In the genomic region with DNA sequence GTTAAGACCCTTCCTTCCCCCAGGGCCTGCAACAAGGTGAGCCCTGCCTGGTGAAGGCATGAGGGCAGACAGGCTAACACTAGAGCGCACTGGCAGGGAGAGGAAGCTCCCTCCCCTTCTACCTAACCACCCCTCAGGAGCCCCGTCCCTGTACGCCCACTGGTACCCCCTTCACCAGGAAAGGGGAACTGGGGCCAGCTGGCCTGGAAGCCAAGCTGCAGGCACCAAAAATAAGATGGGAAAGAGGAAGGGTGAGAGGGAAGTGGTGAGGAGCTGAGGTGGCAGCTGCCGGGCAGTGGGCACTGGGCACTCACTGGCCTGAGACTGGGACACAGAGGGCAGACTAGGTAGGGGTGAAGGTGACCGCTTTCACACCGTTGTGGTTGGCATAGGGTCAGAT, we compare ENCODE assay signal across 14 mouse cellular contexts. TPM values are rescaled to one million over a fixed set of nuclear protein-coding genes. Genes with fewer than 3 reads are reported as not detected.
A peak's percentile ranks its signal among the peaks of the same experiment; 100 is the strongest.
DNase-seq lines count a peak whose midpoint lies in the region; ATAC-seq and TF ChIP-seq lines count a peak whose summit lies in the region.
"Had no signal": no experiment of that assay in that cellular context is flagged by ENCODE, and none has a peak within 500 bp of the region (broad histone marks: within the 10 kb centered on the region; RNA-seq: fewer than 3 reads in every experiment).

No protein-coding gene starts in this region.

- no peak for ATAC-seq in heart, embryonic 12.5 days (ENCODE audit: insufficient number of reproducible peaks, low FRiP score)
- ATAC-seq in liver, embryonic 15.5 days (ENCODE audit: insufficient read depth): no peak
- no peak for ATAC-seq in hindbrain, embryonic 11.5 days (ENCODE audit: low FRiP score)
- ATAC-seq in midbrain, embryonic 11.5 days (ENCODE audit: low FRiP score): no peak

- H3K27ac ChIP-seq in heart, embryonic 12.5 days (ENCODE audit: poor library complexity, severe bottlenecking): no peak overlapping the region
- H3K27ac ChIP-seq in spleen, adult 2 months (ENCODE audit: insufficient read depth, low read length): peak overlapping the region; percentile 45
- peak overlapping the region; percentile 38; the same call in 1 of the 2 replicates for H3K27ac ChIP-seq in liver, embryonic 15.5 days (replicated peaks)
- no peak overlapping the region for H3K27ac ChIP-seq in small intestine, adult 2 months (ENCODE audit: insufficient read depth, low read depth, low read length)
- no peak overlapping the region for H3K27ac ChIP-seq in hindbrain, embryonic 11.5 days (ENCODE audit: low read depth, low read length)
- H3K27ac ChIP-seq in midbrain, embryonic 11.5 days (ENCODE audit: low read depth, low read length): no peak overlapping the region
- H3K27ac ChIP-seq: embryonic facial prominence, embryonic 13.5 days; kidney, embryonic 15.5 days had no signal

- no peaks in the 10 kb centered on the region for H3K4me1 ChIP-seq in heart, embryonic 12.5 days (replicated peaks)
- peaks cover 36% of the 10 kb centered on the region; the same call in 1 of the 2 replicates for H3K4me1 ChIP-seq in spleen, adult 2 months (ENCODE audit: control insufficient read depth, insufficient read depth, insufficient read length)
- H3K4me1 ChIP-seq in liver, embryonic 15.5 days (replicated peaks): peaks cover 5% of the 10 kb centered on the region; the same call in 1 of the 2 replicates
- peaks cover 9% of the 10 kb centered on the region for H3K4me1 ChIP-seq in small intestine, adult 2 months (ENCODE audit: control insufficient read depth, insufficient read depth, insufficient read length, low read length)
- no peaks in the 10 kb centered on the region for H3K4me1 ChIP-seq in hindbrain, embryonic 11.5 days (replicated peaks; ENCODE audit: control insufficient read depth, insufficient read depth, low read length)
- no peaks in the 10 kb centered on the region for H3K4me1 ChIP-seq in midbrain, embryonic 11.5 days (ENCODE audit: control insufficient read depth, insufficient read depth, low read length)
- H3K4me1 ChIP-seq: embryonic facial prominence, embryonic 13.5 days; kidney, embryonic 15.5 days had no signal

- TF ChIP-seq POLR2A in spleen, adult 2 months (IDR thresholded peaks at IDR 0.05; ENCODE audit: low read depth, low read length): no peak
- no peak for TF ChIP-seq POLR2A in small intestine, adult 2 months (IDR thresholded peaks at IDR 0.05; ENCODE audit: low read depth, low read length)

- H3K36me3 ChIP-seq in heart, embryonic 12.5 days: no peaks in the 10 kb centered on the region
- peaks cover 13% of the 10 kb centered on the region for H3K36me3 ChIP-seq in spleen, adult 2 months (ENCODE audit: control insufficient read depth, insufficient read depth, low read length)
- no peaks in the 10 kb centered on the region for H3K36me3 ChIP-seq in liver, embryonic 15.5 days (replicated peaks)
- no peaks in the 10 kb centered on the region for H3K36me3 ChIP-seq in small intestine, adult 2 months (ENCODE audit: control insufficient read depth, insufficient read depth, low read length)
- H3K36me3 ChIP-seq in hindbrain, embryonic 11.5 days (ENCODE audit: control insufficient read depth, insufficient read depth, low read length): no peaks in the 10 kb centered on the region
- H3K36me3 ChIP-seq in midbrain, embryonic 11.5 days (ENCODE audit: control insufficient read depth, insufficient read depth, low read length): no peaks in the 10 kb centered on the region
- H3K36me3 ChIP-seq: embryonic facial prominence, embryonic 13.5 days; kidney, embryonic 15.5 days had no signal

- peak; percentile 98 for DNase-seq in heart, adult 11 months
- peak in 1 of 2 experiments; percentile 42 for DNase-seq in spleen, adult 2 months (ENCODE audit: low read depth in 1 of 2, low spot score in 2 of 2)
- no peak for DNase-seq in spleen, postnatal 14 days (ENCODE audit: low spot score in 2 of 2)
- no peak for DNase-seq in hindbrain, embryonic 11.5 days (ENCODE audit: low spot score)
- no peak for DNase-seq in midbrain, embryonic 11.5 days (ENCODE audit: low spot score, missing footprints)
- DNase-seq: adrenal gland, postnatal 10 days; cerebellum, adult 9-10 months; lung, embryonic 14.5 days had no signal

- 0 out of 2 replicates have a peak, but pooled peaks cover 6% of the 10 kb centered on the region for H3K27me3 ChIP-seq in heart, embryonic 12.5 days (replicated peaks)
- no peaks in the 10 kb centered on the region for H3K27me3 ChIP-seq in spleen, adult 2 months (ENCODE audit: control insufficient read depth, insufficient read depth, low read length)
- H3K27me3 ChIP-seq in liver, embryonic 15.5 days: no peaks in the 10 kb centered on the region
- H3K27me3 ChIP-seq in small intestine, adult 2 months (ENCODE audit: control insufficient read depth, insufficient read depth, low read length): no peaks in the 10 kb centered on the region
- no peaks in the 10 kb centered on the region for H3K27me3 ChIP-seq in hindbrain, embryonic 11.5 days (ENCODE audit: control insufficient read depth, insufficient read depth, low read length)
- no peaks in the 10 kb centered on the region for H3K27me3 ChIP-seq in midbrain, embryonic 11.5 days (ENCODE audit: control insufficient read depth, insufficient read depth, low read length)
- H3K27me3 ChIP-seq: embryonic facial prominence, embryonic 13.5 days; kidney, embryonic 15.5 days had no signal

- H3K4me2 ChIP-seq in heart, embryonic 12.5 days: no peak overlapping the region
- H3K4me2 ChIP-seq in liver, embryonic 15.5 days: peak overlapping the region; percentile 32
- no peak overlapping the region for H3K4me2 ChIP-seq in hindbrain, embryonic 11.5 days (replicated peaks; ENCODE audit: low read depth, low read length)
- no peak overlapping the region for H3K4me2 ChIP-seq in midbrain, embryonic 11.5 days
- H3K4me2 ChIP-seq: embryonic facial prominence, embryonic 13.5 days; kidney, embryonic 15.5 days; lung, embryonic 14.5 days had no signal

- no peaks in the 10 kb centered on the region for H3K9me3 ChIP-seq in heart, embryonic 12.5 days (replicated peaks)
- no peaks in the 10 kb centered on the region for H3K9me3 ChIP-seq in liver, embryonic 15.5 days (replicated peaks)
- no peaks in the 10 kb centered on the region for H3K9me3 ChIP-seq in hindbrain, embryonic 11.5 days (ENCODE audit: control insufficient read depth, low read length)
- H3K9me3 ChIP-seq in midbrain, embryonic 11.5 days (ENCODE audit: control insufficient read depth, low read length): no peaks in the 10 kb centered on the region
- H3K9me3 ChIP-seq: embryonic facial prominence, embryonic 13.5 days; kidney, embryonic 15.5 days had no signal

- H3K4me3 ChIP-seq in heart, embryonic 12.5 days: no peak overlapping the region
- peak overlapping the region; percentile 28; the same call in 1 of the 2 replicates for H3K4me3 ChIP-seq in spleen, adult 2 months (ENCODE audit: extremely low read depth, insufficient read depth, insufficient read length)
- H3K4me3 ChIP-seq in liver, embryonic 15.5 days (replicated peaks): 0 out of 2 replicates have a peak overlapping the region, but pooled peaks have one; percentile 2
- H3K4me3 ChIP-seq in small intestine, adult 2 months (ENCODE audit: low read depth, low read length): peak overlapping the region; percentile 11
- H3K4me3 ChIP-seq in hindbrain, embryonic 11.5 days (ENCODE audit: low read depth, low read length): no peak overlapping the region
- no peak overlapping the region for H3K4me3 ChIP-seq in midbrain, embryonic 11.5 days (ENCODE audit: low read depth, low read length)
- H3K4me3 ChIP-seq: embryonic facial prominence, embryonic 13.5 days; kidney, embryonic 15.5 days had no signal

- no peak for TF ChIP-seq CTCF in spleen, adult 2 months (IDR thresholded peaks at IDR 0.05; ENCODE audit: extremely low read depth, insufficient read depth, insufficient read length, insufficient replicate concordance)
- TF ChIP-seq CTCF in small intestine, adult 2 months (IDR thresholded peaks at IDR 0.05; ENCODE audit: extremely low read depth, insufficient read length, insufficient replicate concordance, low read depth, low read length): no peak

- no peak overlapping the region for H3K9ac ChIP-seq in heart, embryonic 12.5 days
- H3K9ac ChIP-seq in liver, embryonic 15.5 days: no peak overlapping the region
- H3K9ac ChIP-seq in hindbrain, embryonic 11.5 days (ENCODE audit: low read depth, low read length): no peak overlapping the region
- H3K9ac ChIP-seq in midbrain, embryonic 11.5 days (ENCODE audit: low read length): no peak overlapping the region
- H3K9ac ChIP-seq: embryonic facial prominence, embryonic 13.5 days; kidney, embryonic 15.5 days; lung, embryonic 14.5 days had no signal

- 80% methylated on average over 6 of the region's 6 CpGs for WGBS in heart, embryonic 12.5 days
- 15% methylated on average over 6 of the region's 6 CpGs for WGBS in spleen, adult 2 months
- 41% methylated on average over 6 of the region's 6 CpGs for WGBS in liver, embryonic 15.5 days (ENCODE audit: insufficient replicate concordance)
- 72% methylated on average over 6 of the region's 6 CpGs for WGBS in small intestine, adult 2 months
- 87% methylated on average over 6 of the region's 6 CpGs for WGBS in hindbrain, embryonic 11.5 days
- 83% methylated on average over 6 of the region's 6 CpGs for WGBS in midbrain, embryonic 11.5 days

RNA-seq across cellular contexts. Expression of gene Cyth4, which starts 2.3 kb away (rescaled TPM):
- polyA plus RNA-seq in heart, embryonic 12.5 days (2016; fragmentation: Nextera tagmentation; extraction: Ambion mirVana): 3.8 and 4.8 TPM in 2 replicates
- polyA plus RNA-seq in spleen, adult 2 months (2012; rRNA removed): 136 and 148 TPM in 2 replicates
- 13.5 and 14.7 TPM in 2 replicates for polyA plus RNA-seq in liver, embryonic 15.5 days (2015; fragmentation: Nextera tagmentation; extraction: Ambion mirVana)
- 11.2 and 12.7 TPM in 2 replicates for polyA plus RNA-seq in small intestine, adult 2 months (2012; rRNA removed)
- 2.1 and 4.4 TPM in 2 replicates for polyA plus RNA-seq in hindbrain, embryonic 11.5 days (2014; fragmentation: Nextera tagmentation; extraction: Ambion mirVana)
- 2.0 and 2.7 TPM in 2 replicates for polyA plus RNA-seq in midbrain, embryonic 11.5 days (2014; fragmentation: Nextera tagmentation; extraction: Ambion mirVana)

RNA-seq across cellular contexts. Expression of gene Rac2, which starts 26.5 kb away (rescaled TPM):
- polyA plus RNA-seq in heart, embryonic 12.5 days (2016; fragmentation: Nextera tagmentation; extraction: Ambion mirVana): 5.5 and 6.9 TPM in 2 replicates
- polyA plus RNA-seq in spleen, adult 2 months (2012; rRNA removed): 1,941 and 2,027 TPM in 2 replicates
- polyA plus RNA-seq in liver, embryonic 15.5 days (2015; fragmentation: Nextera tagmentation; extraction: Ambion mirVana): 123 and 130 TPM in 2 replicates
- polyA plus RNA-seq in small intestine, adult 2 months (2012; rRNA removed): 37.0 and 136 TPM in 2 replicates
- 6.4 and 7.6 TPM in 2 replicates for polyA plus RNA-seq in hindbrain, embryonic 11.5 days (2014; fragmentation: Nextera tagmentation; extraction: Ambion mirVana)
- 4.3 and 8.5 TPM in 2 replicates for polyA plus RNA-seq in midbrain, embryonic 11.5 days (2014; fragmentation: Nextera tagmentation; extraction: Ambion mirVana)
- polyA plus RNA-seq: C2C12 had no signal

RNA-seq across cellular contexts. Expression of gene Sstr3, which starts 54.6 kb away (rescaled TPM):
- polyA plus RNA-seq in heart, embryonic 12.5 days (2016; fragmentation: Nextera tagmentation; extraction: Ambion mirVana): 0.13 TPM in 1 of 2 replicates, not detected in the other
- polyA plus RNA-seq in spleen, adult 2 months (2012; rRNA removed): 0.26 TPM in 1 of 2 replicates, not detected in the other
- not detected in 2 replicates for polyA plus RNA-seq in liver, embryonic 15.5 days (2015; fragmentation: Nextera tagmentation; extraction: Ambion mirVana)
- 0.44 and 1.4 TPM in 2 replicates for polyA plus RNA-seq in small intestine, adult 2 months (2012; rRNA removed)
- polyA plus RNA-seq in hindbrain, embryonic 11.5 days (2014; fragmentation: Nextera tagmentation; extraction: Ambion mirVana): 0.10 and 0.22 TPM in 2 replicates
- not detected in 2 replicates for polyA plus RNA-seq in midbrain, embryonic 11.5 days (2014; fragmentation: Nextera tagmentation; extraction: Ambion mirVana)
- polyA plus RNA-seq: C2C12; embryonic facial prominence, embryonic 13.5 days had no signal

Comparison
In these comparisons a context has a peak if more than half of its experiments do, and no peak if none do; other contexts are left out.
1. H3K27ac ChIP-seq: peak in spleen, adult 2 months (single experiment) and liver, embryonic 15.5 days (single experiment); none in heart, embryonic 12.5 days (single experiment), small intestine, adult 2 months (single experiment), hindbrain, embryonic 11.5 days (single experiment) and midbrain, embryonic 11.5 days (single experiment).
2. H3K4me3 ChIP-seq: peak in spleen, adult 2 months (single experiment), liver, embryonic 15.5 days (single experiment) and small intestine, adult 2 months (single experiment); none in heart, embryonic 12.5 days (single experiment), hindbrain, embryonic 11.5 days (single experiment) and midbrain, embryonic 11.5 days (single experiment).
3. RNA of gene Rac2, which starts 26.5 kb away (polyA plus RNA-seq): 1,941 to 2,027 TPM in spleen, adult 2 months; 37.0 to 136 TPM in small intestine, adult 2 months, 123 to 130 TPM in liver, embryonic 15.5 days, 4.3 to 8.5 TPM in midbrain, embryonic 11.5 days, 5.5 to 6.9 TPM in heart, embryonic 12.5 days and 6.4 to 7.6 TPM in hindbrain, embryonic 11.5 days; every median in the first group is over 10 times any median in the second.